Mouse (Mus musculus) forebrain, embryonic 12.5 days (tissue): ENCODE data around the gene Vsig2. TPM values are rescaled to one million over a fixed set of nuclear protein-coding genes. Genes with fewer than 3 reads are reported as not detected.

ENCODE experiments used
- ATAC-seq: fragments of 200-750 bp; cut with Nextera tagmentation; 2 replicates; pipeline ENCODE4 v1.8.0; 2017; ENCODE audit warnings: moderate TSS enrichment; ENCODE audit not compliant: low FRiP score
- H3K27ac ChIP-seq: fragments of 300-500 bp; sonication (generic); 2 replicates; pipeline ENCODE4 v1.5.1; 2016; ENCODE audit warnings: mild to moderate bottlenecking
- H3K27me3 ChIP-seq: fragments of 300-500 bp; sonication (generic); 2 replicates; pipeline ENCODE4 v1.6.1; 2016; ENCODE audit warnings: mild to moderate bottlenecking
- H3K36me3 ChIP-seq: fragments of 300-500 bp; sonication (generic); replicated peaks from 2 replicates; pipeline ENCODE4 v1.6.1; 2016; ENCODE audit warnings: mild to moderate bottlenecking
- H3K4me1 ChIP-seq: fragments of 300-500 bp; sonication (generic); 2 replicates; pipeline ENCODE4 v1.6.1; 2016
- H3K4me2 ChIP-seq: fragments of 300-500 bp; sonication (generic); 2 replicates; pipeline ENCODE4 v1.6.1; 2016; ENCODE audit warnings: mild to moderate bottlenecking, moderate library complexity
- H3K4me3 ChIP-seq: fragments of 300-500 bp; sonication (generic); replicated peaks from 2 replicates; pipeline ENCODE4 v1.5.1; 2016; ENCODE audit warnings: mild to moderate bottlenecking
- H3K9ac ChIP-seq: fragments of 300-500 bp; sonication (generic); 2 replicates; pipeline ENCODE4 v1.6.1; 2016; ENCODE audit warnings: mild to moderate bottlenecking
- H3K9me3 ChIP-seq: fragments of 300-500 bp; sonication (generic); 2 replicates; pipeline ENCODE4 v1.6.1; 2016
- WGBS: fragments of 180-500 bp; shearing (Covaris S2); methylation state at CpG from one replicate; pipeline ENCODE4 v1.1.7; 2016; 5-methylcytosine and 5-hydroxymethylcytosine counted together
- polyA plus RNA-seq: library from polyadenylated mRNA; unstranded; fragments of >200 nt; fragmentation: Nextera tagmentation; extraction: Ambion mirVana; gene quantifications from 2 replicates; pipeline ENCODE4 v1.2.1, GENCODE M21; 2016

Vsig2 gene
- polyA plus RNA-seq, 1 experiment from 2014 or later, result 0.82 TPM

GRCm38 (mm10) chr9:37540701-37541575 lies 1.9 kb downstream of the Vsig2 start:
- H3K4me3 ChIP-seq, result no peak overlapping the region
- ATAC-seq, result no peak
- no peaks in the 10 kb centered on the region for H3K36me3 ChIP-seq
- H3K9ac ChIP-seq, result no peak overlapping the region
- WGBS, result 86% methylated on average over 6 of the region's 6 CpGs
- no peaks in the 10 kb centered on the region for H3K9me3 ChIP-seq
- no peak overlapping the region for H3K27ac ChIP-seq
- peaks cover 42% of the 10 kb centered on the region for H3K27me3 ChIP-seq
- H3K4me2 ChIP-seq, result no peak overlapping the region
- H3K4me1 ChIP-seq, result peaks cover 19% of the 10 kb centered on the region

GRCm38 (mm10) chr9:37541851-37542642 lies 3.0 kb downstream of the Vsig2 start:
- Histone ChIP-seq H3K27me3 (peaks cover 51% of the 10 kb centered on the region), H3K4me1 (peaks cover 20% of the 10 kb centered on the region), H3K9me3 (no peaks in the 10 kb centered on the region), H3K9ac (no peak overlapping the region), H3K4me2 (no peak overlapping the region), H3K4me3 (no peak overlapping the region), H3K27ac (no peak overlapping the region), H3K36me3 (no peaks in the 10 kb centered on the region)
- ATAC-seq, result no peak
- 77% methylated on average over 7 of the region's 7 CpGs for WGBS

GRCm38 (mm10) chr9:37543869-37544440 lies 4.9 kb downstream of the Vsig2 start:
- WGBS, result 30% methylated on average over 12 of the region's 12 CpGs
- Histone ChIP-seq H3K36me3 (no peaks in the 10 kb centered on the region), H3K27me3 (peaks cover 63% of the 10 kb centered on the region), H3K27ac (no peak overlapping the region), H3K9me3 (no peaks in the 10 kb centered on the region), H3K4me3 (peak overlapping the region; percentile 30), H3K9ac (no peak overlapping the region), H3K4me1 (peaks cover 20% of the 10 kb centered on the region), H3K4me2 (peak overlapping the region; percentile 56)
- ATAC-seq, result no peak

GRCm38 (mm10) chr9:37544447-37545165 lies 5.6 kb downstream of the Vsig2 start:
- Histone ChIP-seq H3K27ac (no peak overlapping the region), H3K4me2 (peak overlapping the region; percentile 56), H3K27me3 (peaks cover 68% of the 10 kb centered on the region), H3K9me3 (no peaks in the 10 kb centered on the region), H3K4me1 (peaks cover 20% of the 10 kb centered on the region), H3K9ac (0 out of 2 replicates have a peak overlapping the region, but pooled peaks have one; percentile 29), H3K4me3 (peak overlapping the region; percentile 30), H3K36me3 (no peaks in the 10 kb centered on the region)
- WGBS, result under 1% methylated on average over 29 of the region's 29 CpGs
- peak; percentile 57; the same call in 1 of the 2 replicates for ATAC-seq

- 7% methylated on average over 17 of the region's 17 CpGs for WGBS
Observed at GRCm38 (mm10) chr9:37545166-37545610, 6.1 kb downstream of the Vsig2 start.

GRCm38 (mm10) chr9:37545847-37546452 lies 6.9 kb downstream of the Vsig2 start:
- ATAC-seq, result no peak
- Histone ChIP-seq H3K4me1 (peaks cover 20% of the 10 kb centered on the region), H3K4me3 (no peak overlapping the region; the same call in 1 of the 2 replicates), H3K27me3 (peaks cover 77% of the 10 kb centered on the region), H3K36me3 (no peaks in the 10 kb centered on the region), H3K9me3 (no peaks in the 10 kb centered on the region), H3K4me2 (peak overlapping the region; percentile 56; the same call in 1 of the 2 replicates), H3K9ac (no peak overlapping the region), H3K27ac (no peak overlapping the region)
- WGBS, result 13% methylated on average over 27 of the region's 27 CpGs

More at GRCm38 (mm10) chr9:37545166-37545610, 6.1 kb downstream of the Vsig2 start:
- no peaks in the 10 kb centered on the region for H3K9me3 ChIP-seq
- no peaks in the 10 kb centered on the region for H3K36me3 ChIP-seq
- no peak overlapping the region for H3K9ac ChIP-seq
- H3K4me3 ChIP-seq, result peak overlapping the region; percentile 30
- H3K27me3 ChIP-seq, result peaks cover 69% of the 10 kb centered on the region
- H3K27ac ChIP-seq, result no peak overlapping the region
- ATAC-seq, result peak; percentile 62; the same call in 1 of the 2 replicates
- peaks cover 20% of the 10 kb centered on the region for H3K4me1 ChIP-seq
- H3K4me2 ChIP-seq, result peak overlapping the region; percentile 56

GRCm38 (mm10) chr9:37546889-37547288 lies 7.8 kb downstream of the Vsig2 start:
- Histone ChIP-seq H3K4me3 (no peak overlapping the region), H3K27me3 (peaks cover 86% of the 10 kb centered on the region), H3K4me2 (no peak overlapping the region), H3K9me3 (no peaks in the 10 kb centered on the region), H3K9ac (no peak overlapping the region), H3K4me1 (peaks cover 23% of the 10 kb centered on the region), H3K36me3 (no peaks in the 10 kb centered on the region), H3K27ac (no peak overlapping the region)
- ATAC-seq, result no peak
- WGBS, result 95% methylated on average over 1 of the region's 1 CpGs

GRCm38 (mm10) chr9:37550435-37550834 lies 11.4 kb downstream of the Vsig2 start:
- no peaks in the 10 kb centered on the region for H3K9me3 ChIP-seq
- peaks cover 90% of the 10 kb centered on the region for H3K27me3 ChIP-seq
- H3K27ac ChIP-seq, result no peak overlapping the region
- H3K4me2 ChIP-seq, result no peak overlapping the region
- no peaks in the 10 kb centered on the region for H3K36me3 ChIP-seq
- H3K4me1 ChIP-seq, result peaks cover 27% of the 10 kb centered on the region
- H3K9ac ChIP-seq, result no peak overlapping the region
- WGBS, result 79% methylated on average over 1 of the region's 1 CpGs
- no peak for ATAC-seq
- H3K4me3 ChIP-seq, result no peak overlapping the region

GRCm38 (mm10) chr9:37551751-37552531 lies 12.9 kb downstream of the Vsig2 start:
- H3K4me1 ChIP-seq, result peaks cover 23% of the 10 kb centered on the region
- WGBS, result 3% methylated on average over 23 of the region's 23 CpGs
- no peaks in the 10 kb centered on the region for H3K36me3 ChIP-seq
- no peak overlapping the region for H3K27ac ChIP-seq
- peak overlapping the region; percentile 41 for H3K4me3 ChIP-seq
- no peaks in the 10 kb centered on the region for H3K9me3 ChIP-seq
- H3K27me3 ChIP-seq, result peaks cover 85% of the 10 kb centered on the region
- ATAC-seq, result no peak
- H3K4me2 ChIP-seq, result peak overlapping the region; percentile 89
- H3K9ac ChIP-seq, result peak overlapping the region; percentile 48

- peak; percentile 96 for ATAC-seq
- peaks cover 82% of the 10 kb centered on the region for H3K27me3 ChIP-seq
- H3K4me2 ChIP-seq, result peak within 1 kb of the TSS; percentile 89
- peak within 1 kb of the TSS; percentile 41 for H3K4me3 ChIP-seq
- H3K36me3 ChIP-seq, result no peaks in the 10 kb centered on the region
- no peaks in the 10 kb centered on the region for H3K9me3 ChIP-seq
- peak within 1 kb of the TSS; percentile 48 for H3K9ac ChIP-seq
- H3K27ac ChIP-seq, result no peak within 1 kb of the TSS
- WGBS, result 5% methylated on average over 31 of the region's 31 CpGs
- H3K4me1 ChIP-seq, result peaks cover 23% of the 10 kb centered on the region
Observed at GRCm38 (mm10) chr9:37552536-37553293, 13.7 kb downstream of the Vsig2 start, which contains the start of gene Nrgn. Nrgn (minus strand) TSS chr9:37552904.
